Mouse (Mus musculus) hindbrain, postnatal 0 days (tissue): ENCODE results near the gene Nectin4. TPM values are rescaled to one million over a fixed set of nuclear protein-coding genes. Genes with fewer than 3 reads are reported as not detected.
A peak's percentile ranks its signal among the peaks of the same experiment; 100 is the strongest.

Experiments
- ATAC-seq: fragments of 200-750 bp; cut with Nextera tagmentation; 2 replicates; pipeline ENCODE4 v1.8.0; 2017; ENCODE audit warnings: mild to moderate bottlenecking, moderate TSS enrichment, moderate library complexity
- DNase-seq: peaks from one replicate; pipeline ENCODE4 v3.0.0-alpha.2; 2015; ENCODE audit warnings: low spot score
- H3K27ac ChIP-seq: fragments of 300-500 bp; sonication (generic); 2 replicates; pipeline ENCODE4 v1.5.1; 2014; ENCODE audit warnings: mild to moderate bottlenecking
- H3K27me3 ChIP-seq: fragments of 300-500 bp; sonication (generic); 2 replicates; pipeline ENCODE4 v1.6.1; 2014; ENCODE audit warnings: low read length, mixed read lengths; ENCODE audit not compliant: insufficient read depth
- H3K36me3 ChIP-seq: fragments of 300-500 bp; sonication (generic); 2 replicates; pipeline ENCODE4 v1.6.1; 2014; ENCODE audit warnings: low read length, mixed read lengths; ENCODE audit not compliant: insufficient read depth
- H3K4me1 ChIP-seq: fragments of 300-500 bp; sonication (generic); 2 replicates; pipeline ENCODE4 v1.6.1; 2014; ENCODE audit warnings: antibody characterized with exemption, low read length, mixed read lengths; ENCODE audit not compliant: insufficient read depth
- H3K4me2 ChIP-seq: fragments of 300-500 bp; sonication (generic); 2 replicates; pipeline ENCODE4 v1.6.1; 2014; ENCODE audit warnings: low read depth, mild to moderate bottlenecking, low read length, moderate library complexity, mixed read lengths
- H3K4me3 ChIP-seq: fragments of 300-500 bp; sonication (generic); 2 replicates; pipeline ENCODE4 v1.5.1; 2014; ENCODE audit warnings: low read length
- H3K9ac ChIP-seq: fragments of 300-500 bp; sonication (generic); replicated peaks from 2 replicates; pipeline ENCODE4 v1.6.1; 2014; ENCODE audit warnings: mild to moderate bottlenecking, low read length, moderate library complexity, mixed read lengths
- H3K9me3 ChIP-seq: fragments of 300-500 bp; sonication (generic); 2 replicates; pipeline ENCODE4 v1.6.1; 2016; ENCODE audit warnings: low read length, mixed read lengths
- CTCF ChIP-seq: IDR thresholded peaks from 2 replicates; pipeline ENCODE4 v1.5.1; 2016; ENCODE audit warnings: antibody characterized with exemption, control low read depth, low read depth
- WGBS: fragments of 180-500 bp; shearing (Covaris S2); extraction: QIAGEN DNeasy Blood & Tissue Kit; methylation state at CpG from one replicate; pipeline ENCODE4 v1.1.7; 2014; 5-methylcytosine and 5-hydroxymethylcytosine counted together
- polyA plus RNA-seq: library from polyadenylated mRNA; unstranded; fragments of >200 nt; fragmentation: Nextera tagmentation; extraction: Ambion mirVana; gene quantifications from 2 replicates; pipeline ENCODE4 v1.2.1, GENCODE M21; 2015
- total RNA-seq: library from RNA; depleted of rRNA; stranded (reverse); fragments of >200 nt; gene quantifications from 2 replicates; pipeline ENCODE4 v1.2.3, GENCODE M21; 2014

Gene Nectin4
- total and polyA plus RNA-seq, 2 experiments from 2014 or later: 2.8 to 4.9 TPM

- Histone ChIP-seq H3K9ac (no peak overlapping the region), H3K9me3 (no peaks in the 10 kb centered on the region), H3K27ac (peak overlapping the region; percentile 36; the same call in 1 of the 2 replicates), H3K4me1 (no peaks in the 10 kb centered on the region), H3K36me3 (peaks cover 28% of the 10 kb centered on the region), H3K4me3 (no peak overlapping the region), H3K4me2 (no peak overlapping the region), H3K27me3 (no peaks in the 10 kb centered on the region)
- whole genome bisulfite sequencing: 30% methylated on average over 12 of the region's 12 CpGs
- DNase-seq (peak; percentile 34), ATAC-seq (peak; percentile 55)
- no peak for TF ChIP-seq CTCF
Measured at GRCm38 (mm10) chr1:171419291-171419882, 49.5 kb downstream of the Nectin4 start.

DNA sequence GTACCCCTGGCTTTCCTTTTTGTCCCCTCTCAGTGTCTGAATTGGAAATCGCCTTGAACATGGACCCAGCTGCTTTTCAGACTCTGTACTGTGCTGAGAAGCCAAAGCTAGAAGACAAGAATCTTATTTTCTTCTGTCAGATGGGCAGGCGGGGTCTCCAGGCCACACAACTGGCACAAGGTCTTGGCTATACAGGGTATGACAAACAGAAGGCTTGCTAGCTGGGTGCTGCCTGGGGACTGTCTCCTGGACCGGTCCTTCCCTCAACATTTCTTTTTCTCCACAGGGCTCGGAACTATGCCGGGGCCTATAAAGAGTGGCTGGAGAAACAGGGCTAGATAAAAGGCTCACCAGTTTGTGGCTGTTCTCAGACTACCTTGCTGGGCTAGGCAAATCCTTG, 50.0 kb downstream of the Nectin4 start:
- no peak overlapping the region for H3K4me3 ChIP-seq

GRCm38 (mm10) chr1:171422504-171423095, 52.7 kb downstream of the Nectin4 start:
- no peaks in the 10 kb centered on the region for H3K9me3 ChIP-seq
- peaks cover 9% of the 10 kb centered on the region for H3K36me3 ChIP-seq
- DNase-seq (no peak), ATAC-seq (no peak)
- H3K4me1 ChIP-seq: no peaks in the 10 kb centered on the region
- TF ChIP-seq CTCF: no peak
- WGBS: 87% methylated on average over 8 of the region's 8 CpGs
- no peak overlapping the region for H3K9ac ChIP-seq
- H3K27ac ChIP-seq: no peak overlapping the region
- H3K4me2 ChIP-seq: no peak overlapping the region
- H3K4me3 ChIP-seq: no peak overlapping the region
- no peaks in the 10 kb centered on the region for H3K27me3 ChIP-seq

More for the DNA sequence above, 50.0 kb downstream of the Nectin4 start:
- DNase-seq (no peak), ATAC-seq (peak; percentile 36)
- 56% methylated on average over 5 of the region's 5 CpGs for whole genome bisulfite sequencing
- Histone ChIP-seq H3K4me2 (no peak overlapping the region), H3K27ac (peak overlapping the region; percentile 36; the same call in 1 of the 2 replicates), H3K27me3 (no peaks in the 10 kb centered on the region), H3K36me3 (peaks cover 28% of the 10 kb centered on the region), H3K9ac (no peak overlapping the region), H3K4me1 (no peaks in the 10 kb centered on the region), H3K9me3 (no peaks in the 10 kb centered on the region)
- TF ChIP-seq CTCF: no peak

GRCm38 (mm10) chr1:171424638-171425037, 54.7 kb downstream of the Nectin4 start:
- ATAC-seq (no peak), DNase-seq (no peak)
- Histone ChIP-seq H3K27me3 (no peaks in the 10 kb centered on the region), H3K9ac (no peak overlapping the region), H3K4me1 (no peaks in the 10 kb centered on the region), H3K27ac (no peak overlapping the region), H3K4me2 (no peak overlapping the region), H3K4me3 (no peak overlapping the region), H3K36me3 (no peaks in the 10 kb centered on the region; the same call in 1 of the 2 replicates), H3K9me3 (peaks cover 3% of the 10 kb centered on the region; the same call in 1 of the 2 replicates)
- no peak for TF ChIP-seq CTCF
- 74% methylated on average over 5 of the region's 5 CpGs for WGBS

DNA sequence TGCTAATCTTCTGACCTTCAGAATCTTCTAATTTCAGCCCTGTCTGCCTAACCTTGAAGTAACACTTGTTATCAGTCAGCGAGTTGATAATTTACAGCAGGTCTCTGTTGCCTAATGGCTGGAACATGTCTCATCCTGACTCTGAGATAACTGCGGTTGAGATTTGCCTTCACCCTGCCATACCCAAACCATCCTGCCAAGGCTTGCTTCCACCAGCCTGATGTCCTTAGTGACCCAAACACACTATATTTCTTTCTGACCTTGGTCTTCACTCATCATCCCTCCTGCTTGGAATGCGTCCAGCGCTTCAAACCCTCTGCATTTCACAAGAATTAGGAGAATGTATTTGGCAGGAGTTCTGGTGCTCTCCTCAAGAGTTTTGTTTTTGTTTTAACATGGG, 55.2 kb downstream of the Nectin4 start:
- no peak for ATAC-seq
- TF ChIP-seq CTCF: no peak
- Histone ChIP-seq H3K4me2 (no peak overlapping the region), H3K4me1 (no peaks in the 10 kb centered on the region), H3K27me3 (no peaks in the 10 kb centered on the region), H3K9me3 (peaks cover 3% of the 10 kb centered on the region; the same call in 1 of the 2 replicates), H3K9ac (no peak overlapping the region), H3K4me3 (no peak overlapping the region), H3K27ac (no peak overlapping the region), H3K36me3 (no peaks in the 10 kb centered on the region; the same call in 1 of the 2 replicates)
- no peak for DNase-seq
- WGBS: 86% methylated on average over 4 of the region's 4 CpGs

DNA sequence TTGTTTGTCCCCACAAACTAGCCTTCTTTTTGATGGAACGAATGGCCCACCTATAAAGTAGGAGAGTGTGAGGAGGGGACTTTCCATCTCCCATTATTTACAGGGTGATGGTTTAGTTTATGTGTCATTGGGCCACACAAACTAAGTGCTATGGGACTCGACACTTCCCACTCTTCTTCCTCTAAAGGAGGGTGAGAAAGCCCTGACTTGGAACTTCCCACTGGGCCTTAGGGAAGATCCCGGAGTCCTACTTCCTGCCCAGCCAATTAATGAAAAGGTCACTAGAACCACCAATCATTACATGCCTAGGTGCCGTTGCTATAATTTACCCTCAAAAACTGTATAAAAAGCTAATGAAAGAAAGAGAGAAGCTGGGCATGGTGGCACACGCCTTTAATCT, 62.3 kb downstream of the Nectin4 start:
- Histone ChIP-seq H3K4me1 (0 out of 2 replicates have a peak, but pooled peaks cover 2% of the 10 kb centered on the region), H3K9ac (no peak overlapping the region), H3K27me3 (no peaks in the 10 kb centered on the region), H3K4me2 (no peak overlapping the region), H3K9me3 (peaks cover 3% of the 10 kb centered on the region; the same call in 1 of the 2 replicates), H3K36me3 (no peaks in the 10 kb centered on the region), H3K27ac (no peak overlapping the region), H3K4me3 (no peak overlapping the region)
- ATAC-seq: no peak
- WGBS: 82% methylated on average over 5 of the region's 5 CpGs
- no peak for DNase-seq
- no peak for TF ChIP-seq CTCF

- DNase-seq (no peak), ATAC-seq (no peak)
- no peaks in the 10 kb centered on the region for H3K27me3 ChIP-seq
- no peak overlapping the region for H3K4me2 ChIP-seq
- no peaks in the 10 kb centered on the region for H3K9me3 ChIP-seq
- 0 out of 2 replicates have a peak, but pooled peaks cover 5% of the 10 kb centered on the region for H3K4me1 ChIP-seq
- H3K9ac ChIP-seq: no peak overlapping the region
- H3K36me3 ChIP-seq: no peaks in the 10 kb centered on the region
- no peak overlapping the region for H3K27ac ChIP-seq
- 62% methylated on average over 7 of the region's 7 CpGs for WGBS
- no peak for TF ChIP-seq CTCF
- H3K4me3 ChIP-seq: no peak overlapping the region
Measured at GRCm38 (mm10) chr1:171435288-171435814, 65.5 kb downstream of the Nectin4 start.
